In genomic region chr6:146409692-146410426, GRCm38 (mm10) we compare ENCODE assay signal across 7 mouse cellular contexts.
DNase-seq lines count a peak whose midpoint lies in the region; ATAC-seq lines count a peak whose summit lies in the region.

No protein-coding gene starts in this region.

- 20% methylated on average over 10 of the region's 10 CpGs for WGBS in intestine, embryonic 14.5 days

- intact Hi-C loops in left cerebral cortex, postnatal 14 days (cut with DNase I) = loop anchor here (5.0 to 10.0 kb wide), 3 partner anchors 165 to 1015 kb away; partner anchors contain the start of genes Fgfr1op2 and Ints13

- H3K9me3 ChIP-seq in intestine, embryonic 14.5 days (ENCODE audit: control insufficient read depth, low read length) = no peaks in the 10 kb centered on the region

- peak; percentile 83 for DNase-seq in adrenal gland, adult 2 months
- peak; percentile 89 for DNase-seq in embryo, embryonic 10.5 days (ENCODE audit: low spot score)
- DNase-seq in gastrocnemius, postnatal 25 days = peak; percentile 73
- DNase-seq in intestine, embryonic 14.5 days (ENCODE audit: low spot score) = peak; percentile 88
- peak; percentile 83 to 88 for DNase-seq in left cerebral cortex, postnatal 14 days (ENCODE audit: low spot score in 2 of 2)
- peak; percentile 89 for DNase-seq in mesoderm, embryonic 11.5 days (ENCODE audit: low read depth, low spot score)
- peak; percentile 37 to 45 for DNase-seq in right cerebral cortex, postnatal 36 days (ENCODE audit: low spot score in 2 of 2)

- no peaks in the 10 kb centered on the region for H3K4me1 ChIP-seq in intestine, embryonic 14.5 days (replicated peaks; ENCODE audit: control insufficient read depth, insufficient read depth, low read length)

- H3K27ac ChIP-seq in intestine, embryonic 14.5 days (ENCODE audit: low read depth) = peak overlapping the region; percentile 24

- no peak overlapping the region for H3K4me3 ChIP-seq in intestine, embryonic 14.5 days (ENCODE audit: low read depth, low read length)

- ATAC-seq in intestine, embryonic 14.5 days (replicated peaks; ENCODE audit: low FRiP score, low TSS enrichment, low read depth) = peak; percentile 77

- no peaks in the 10 kb centered on the region for H3K36me3 ChIP-seq in intestine, embryonic 14.5 days (ENCODE audit: control insufficient read depth, insufficient read depth, low read length)

- H3K9ac ChIP-seq in intestine, embryonic 14.5 days (ENCODE audit: low read length) = no peak overlapping the region

- no peaks in the 10 kb centered on the region for H3K27me3 ChIP-seq in intestine, embryonic 14.5 days (replicated peaks; ENCODE audit: control insufficient read depth, insufficient read depth, low read length)

- peak overlapping the region; percentile 31 for H3K4me2 ChIP-seq in intestine, embryonic 14.5 days (ENCODE audit: low read length)
